Mouse (Mus musculus) layer of hippocampus, adult 9-11 months (tissue): ENCODE results near the gene Krtap8-1.

ENCODE experiments used
- DNase-seq: peaks from one replicate; pipeline ENCODE4 v3.0.0; 2022

Krtap8-1 gene

GRCm38 (mm10) chr16:89487852-89488251 is at the start of gene Krtap8-1:
Gene Krtap8-1, minus strand, starts transcription at chr16:89487952.
- DNase-seq = no peak

DNA sequence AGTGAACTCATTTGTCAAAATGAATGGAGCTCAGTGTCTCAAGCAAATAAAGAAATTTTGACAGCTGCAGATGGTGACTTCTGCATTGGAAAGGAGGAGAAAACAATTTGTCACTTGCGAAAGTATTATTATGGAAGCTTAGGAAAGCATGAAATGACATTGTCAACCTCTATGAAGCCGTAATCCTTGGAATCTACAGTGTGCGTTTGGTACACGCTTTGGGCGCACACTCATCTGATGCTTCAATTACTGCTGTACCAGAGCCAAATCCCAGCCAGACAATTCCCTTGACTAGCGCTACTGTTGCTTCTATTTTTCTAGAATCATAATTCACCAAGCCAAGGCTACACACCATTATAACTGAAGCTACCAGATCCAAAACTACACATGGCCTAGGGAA is 49.6 kb upstream of the Krtap8-1 start:
- no peak for DNase-seq

DNA sequence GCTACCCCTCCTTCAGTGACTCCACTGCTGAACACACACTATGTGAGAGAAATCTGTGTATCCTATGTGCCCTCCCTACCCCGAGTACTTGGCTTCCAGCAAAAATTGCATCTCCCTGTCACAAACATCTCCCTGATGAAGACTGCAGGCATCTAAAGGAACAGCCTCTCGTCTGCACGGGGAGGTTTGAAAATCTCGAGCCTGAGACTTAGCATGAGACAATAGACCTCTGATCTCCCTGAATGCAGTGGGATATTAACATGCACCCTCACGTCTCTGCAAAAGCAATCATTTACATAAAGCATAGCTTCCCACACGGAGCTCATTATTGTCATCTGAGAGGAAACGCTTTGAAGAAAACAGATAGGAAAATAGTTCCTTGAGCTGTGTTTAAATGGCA is 42.8 kb upstream of the Krtap8-1 start:
- DNase-seq = no peak

- DNase-seq = no peak
Observed at GRCm38 (mm10) chr16:89529846-89530245, 42.1 kb upstream of the Krtap8-1 start.

DNA sequence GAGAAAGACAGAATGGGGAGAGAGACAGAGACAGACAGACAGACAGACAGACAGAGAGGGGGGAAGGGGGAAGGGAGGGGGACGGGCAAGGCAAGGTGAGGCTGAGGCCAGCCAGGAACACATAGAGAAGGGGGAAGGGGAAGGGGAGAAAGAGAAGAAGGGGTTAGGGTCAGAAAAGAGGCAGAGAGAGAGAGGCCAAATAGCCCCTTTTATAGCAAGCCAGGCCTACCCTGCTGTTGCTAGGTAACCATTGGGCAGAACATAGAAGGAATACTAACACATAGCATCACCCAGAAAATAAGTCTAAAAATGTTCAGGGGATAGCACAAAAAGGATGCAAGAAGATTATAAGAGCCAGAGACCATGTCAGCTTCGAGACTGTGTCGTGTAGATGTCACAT is 40.6 kb upstream of the Krtap8-1 start:
- no peak for DNase-seq

DNA sequence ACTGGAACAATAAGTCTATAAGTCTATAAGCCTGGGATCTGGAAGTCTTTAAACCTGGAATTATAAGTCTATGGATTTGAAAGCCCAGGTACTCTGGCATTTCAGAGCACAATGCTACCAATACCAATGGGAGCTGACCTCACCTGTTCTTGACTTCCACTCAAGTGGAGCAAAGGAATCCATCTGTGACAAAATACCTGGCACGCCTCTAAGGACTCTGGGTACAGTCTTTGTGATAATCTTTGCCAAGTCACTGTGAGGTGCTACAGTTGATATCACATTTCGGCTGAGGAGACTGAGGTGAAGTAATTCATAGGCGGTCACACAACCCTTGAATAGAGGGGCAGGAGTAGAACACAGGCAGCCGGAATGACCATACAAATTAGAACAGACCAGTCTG is 33.2 kb upstream of the Krtap8-1 start:
- no peak for DNase-seq

- DNase-seq = no peak
Observed at GRCm38 (mm10) chr16:89520555-89520954, 32.8 kb upstream of the Krtap8-1 start.

- no peak for DNase-seq
Observed at GRCm38 (mm10) chr16:89520091-89520490, 32.3 kb upstream of the Krtap8-1 start.

DNA sequence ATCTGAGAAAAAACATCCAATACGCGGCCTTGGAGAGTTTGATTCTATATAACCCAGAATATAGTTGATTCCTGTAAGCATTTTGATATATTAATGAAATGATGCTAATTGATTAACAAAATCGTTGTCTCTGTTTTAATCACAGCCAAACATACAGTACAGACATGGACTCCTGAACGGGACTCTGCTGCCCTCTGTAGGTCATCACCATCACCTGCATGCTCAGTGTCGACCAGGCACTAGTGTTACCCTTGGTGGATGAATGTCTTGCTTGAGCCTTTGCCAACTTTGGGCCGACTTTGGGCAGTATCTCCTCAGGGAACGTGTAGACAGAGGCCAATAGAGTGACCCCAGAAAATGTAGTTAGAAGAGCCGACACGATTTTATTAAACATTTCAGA is 29.9 kb upstream of the Krtap8-1 start:
- no peak for DNase-seq

GRCm38 (mm10) chr16:89513431-89513830 is 25.7 kb upstream of the Krtap8-1 start:
- no peak for DNase-seq

DNA sequence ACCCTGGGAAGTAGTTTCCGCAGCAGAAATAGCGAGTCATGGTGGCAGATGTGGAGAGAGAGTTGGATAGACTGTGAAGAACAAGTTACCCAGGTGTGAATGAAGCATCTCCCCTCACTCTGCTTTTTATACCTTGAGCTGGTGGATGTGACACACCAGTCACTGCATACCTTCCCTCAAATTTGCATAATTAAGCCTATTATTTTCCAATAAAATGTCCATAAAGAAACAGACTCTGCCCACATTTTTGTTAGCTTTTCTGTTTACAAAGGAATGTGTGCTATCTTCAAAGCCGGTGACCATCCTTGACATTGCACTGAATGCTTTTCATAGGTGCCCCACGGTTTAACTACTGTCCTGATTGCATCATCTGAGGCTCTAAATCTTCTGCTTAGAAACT is 20.5 kb upstream of the Krtap8-1 start, which contains the start of gene Krtap7-1:
TSS of gene Krtap7-1 (minus strand) at position 101 of the 400 bp plus-strand sequence.
- no peak for DNase-seq

DNA sequence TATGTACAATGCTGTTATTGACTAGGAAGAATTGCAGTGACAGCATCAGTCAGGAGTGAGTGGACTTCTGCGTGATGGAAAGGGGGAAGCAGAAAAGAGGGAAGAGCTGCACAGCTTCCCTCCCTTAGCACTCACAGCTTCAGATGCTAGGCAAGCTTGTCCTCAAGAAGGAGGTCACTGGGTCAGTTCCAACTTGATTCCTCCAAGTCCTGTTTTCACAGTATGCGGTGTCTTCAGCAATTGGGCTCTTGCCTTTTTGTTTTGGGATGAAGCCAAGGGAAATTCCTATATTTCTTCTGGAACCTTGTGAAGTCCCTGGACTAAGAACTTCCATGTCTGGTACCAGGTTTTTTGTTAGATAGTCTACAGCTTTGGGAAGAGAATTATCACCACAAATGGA is 15.8 kb upstream of the Krtap8-1 start:
- DNase-seq = no peak

GRCm38 (mm10) chr16:89501870-89502269 is 14.1 kb upstream of the Krtap8-1 start:
- no peak for DNase-seq

DNA sequence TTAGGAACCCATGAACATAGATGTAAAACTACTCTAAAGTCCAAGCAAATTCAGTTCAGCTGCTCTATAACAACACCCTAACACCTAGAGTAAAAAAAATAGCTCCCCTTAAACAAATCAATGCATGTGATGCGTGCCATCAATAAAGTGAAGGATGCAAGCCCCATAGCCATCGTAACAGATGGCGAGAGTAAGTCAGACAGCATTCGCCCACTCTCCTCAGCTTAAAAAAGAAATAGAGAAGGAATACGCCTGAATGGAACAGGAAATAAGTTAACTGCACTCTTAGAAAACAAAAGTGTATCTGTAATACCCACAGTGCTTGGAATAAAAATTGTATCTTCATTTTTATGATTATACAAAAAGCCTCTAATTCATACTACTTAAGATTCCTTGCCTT is 9.2 kb upstream of the Krtap8-1 start:
- no peak for DNase-seq

GRCm38 (mm10) chr16:89495394-89496153 is 7.8 kb upstream of the Krtap8-1 start:
- DNase-seq = peak; percentile 22

GRCm38 (mm10) chr16:89477679-89478314 is 10.0 kb downstream of the Krtap8-1 start:
- DNase-seq = no peak

GRCm38 (mm10) chr16:89461189-89461588 is 26.6 kb downstream of the Krtap8-1 start:
- no peak for DNase-seq
